Mouse (Mus musculus): ENCODE data around the gene Olfr399.

Olfr399 gene

GRCm38 (mm10) chr11:74056451-74056850 lies at the start of gene Olfr399, which contains the start of gene Olfr139:
Olfr399 (minus strand) TSS chr11:74056615.
Olfr139 (minus strand) TSS chr11:74056551.
- DNase-seq (ENCODE audit: low read depth, low spot score): no peak

DNA sequence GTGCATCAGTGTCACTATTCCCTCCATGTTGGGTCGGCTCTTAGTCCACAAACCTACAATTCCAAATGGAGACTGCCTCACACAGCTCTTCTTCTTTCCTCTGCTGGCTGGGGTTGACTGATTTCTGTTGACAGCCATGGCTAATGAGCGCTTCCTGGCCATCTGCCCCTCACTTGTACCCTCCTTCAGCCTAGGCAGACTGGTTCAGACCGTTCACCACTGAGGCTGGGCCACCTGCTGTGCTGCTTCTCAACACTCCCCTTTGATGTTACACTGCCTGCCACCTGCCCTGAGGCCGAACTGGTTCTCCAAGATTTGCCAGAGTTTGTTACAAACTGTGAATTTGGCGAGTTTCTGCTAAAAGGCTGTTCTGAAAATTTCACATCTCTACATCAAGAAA lies 48.7 kb upstream of the Olfr399 start:
- DNase-seq (ENCODE audit: low read depth, low spot score): peak; percentile 10

DNA sequence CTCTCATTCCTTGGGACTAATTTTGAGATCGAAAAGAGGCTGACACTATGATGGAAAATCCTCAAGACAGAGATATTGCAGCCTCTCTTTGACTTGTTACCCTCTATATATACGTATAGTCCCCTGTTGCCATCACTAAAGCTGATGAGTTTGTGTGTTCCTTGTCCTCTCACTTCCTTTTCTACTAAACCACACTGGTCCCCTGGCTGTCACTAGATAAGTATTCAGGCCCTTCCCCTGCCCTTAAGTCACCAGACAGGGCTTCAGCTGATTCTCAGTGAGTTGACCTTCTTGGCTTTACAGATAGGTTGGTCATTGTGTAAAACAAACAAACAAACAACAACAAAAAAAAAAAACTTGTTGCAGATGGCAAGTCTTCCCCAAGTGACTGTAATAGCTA lies 45.1 kb upstream of the Olfr399 start:
- no peak for DNase-seq (ENCODE audit: low read depth, low spot score)

GRCm38 (mm10) chr11:74100724-74101123 lies 44.3 kb upstream of the Olfr399 start:
- no peak for DNase-seq (ENCODE audit: low read depth, low spot score)

DNA sequence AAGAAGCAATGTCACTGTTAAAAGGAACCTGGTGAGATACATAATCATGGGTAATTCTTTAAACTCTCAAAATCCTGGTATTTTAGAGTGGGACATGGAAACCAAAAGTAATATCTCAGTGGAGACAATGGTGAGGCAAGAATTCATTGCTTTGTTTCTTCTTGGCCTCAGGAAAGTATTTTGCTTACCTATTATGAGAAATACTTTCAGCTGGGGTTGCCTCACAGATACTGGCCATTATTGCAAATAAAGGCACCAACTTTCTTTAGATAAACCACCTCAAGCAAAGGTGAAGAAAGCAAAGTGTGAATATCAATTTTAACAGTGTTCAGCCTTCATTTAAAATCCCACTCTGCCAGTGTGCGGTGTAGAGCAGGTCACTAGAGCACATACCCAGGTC lies 13.2 kb upstream of the Olfr399 start, which contains the start of gene Zfp616:
TSS of gene Zfp616 (plus strand) at position 301 of the 400 bp plus-strand sequence.
- no peak for DNase-seq (ENCODE audit: low read depth, low spot score)

DNA sequence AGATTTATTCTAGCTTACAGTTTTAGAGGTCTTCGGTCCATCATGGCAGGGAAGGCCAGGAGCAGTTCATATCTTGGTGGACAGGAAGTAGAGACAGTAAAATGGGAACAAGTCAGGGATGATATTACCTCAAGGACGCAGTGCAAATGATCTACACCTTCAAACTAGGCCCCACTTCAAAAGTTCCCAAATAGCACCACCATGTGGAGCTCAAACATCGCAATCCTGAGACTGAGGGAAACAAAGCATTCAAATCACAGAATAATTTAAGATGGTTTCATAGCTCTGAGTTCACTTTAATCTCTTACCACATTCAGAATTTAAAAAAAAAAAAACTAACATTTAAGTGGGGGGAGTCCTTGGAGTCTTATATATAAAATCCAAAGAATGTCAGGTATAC lies 5.1 kb downstream of the Olfr399 start:
- DNase-seq (ENCODE audit: low read depth, low spot score): no peak

Data from mesoderm, embryonic 11.5 days (tissue).